Mouse (Mus musculus) megakaryocyte, adult 5-6 weeks (primary cell): ENCODE data around the gene Gm20708. TPM values are rescaled to one million over a fixed set of nuclear protein-coding genes. Genes with fewer than 3 reads are reported as not detected.

Experiments used
- ATAC-seq: 2 replicates; pipeline ENCODE4 v1.8.0; 2016; ENCODE audit warnings: mild to moderate bottlenecking, inconsistent platforms; ENCODE audit not compliant: poor library complexity, severe bottlenecking
- total RNA-seq, 2 experiments: library from RNA; stranded (forward) in 1 of 2; stranded (reverse) in 1 of 2; fragments of 153-499, 151-499 nt in 1 of 2; fragments of 221-1000, 200-1000 nt in 1 of 2; gene quantifications; 2 replicates each; pipeline versions ENCODE4 v1.2.3 to v1.2.4; 2015 to 2017

Gm20708 gene
- total RNA-seq, 2 experiments from 2014 or later = 1.1 TPM; not detected in 1

GRCm38 (mm10) chr11:117886000-117886399 is 76.5 kb downstream of the Gm20708 start:
- ATAC-seq = no peak

GRCm38 (mm10) chr11:117888168-117888852 is 78.8 kb downstream of the Gm20708 start:
- ATAC-seq = no peak

GRCm38 (mm10) chr11:117888853-117889822 is 79.7 kb downstream of the Gm20708 start:
- ATAC-seq = no peak

Other genes with a start within 250 kb of the Gm20708 start
- gene Tnrc6c, start 155.4 kb upstream of the Gm20708 start, total RNA-seq (2015) = 16.3 and 19.1 TPM in 2 replicates
- 17.9 and 20.4 TPM in 2 replicates for gene Tnrc6c, start 155.4 kb upstream of the Gm20708 start, total RNA-seq (2017)
- 8.6 and 11.7 TPM in 2 replicates for gene Tmc8, start 27.6 kb upstream of the Gm20708 start, total RNA-seq (2015)
- 4.3 and 7.4 TPM in 2 replicates for gene Tmc8, start 27.6 kb upstream of the Gm20708 start, total RNA-seq (2017)
- gene Tmc6, start 27.5 kb upstream of the Gm20708 start, total RNA-seq (2015) = 74.3 and 79.6 TPM in 2 replicates
- gene Tmc6, start 27.5 kb upstream of the Gm20708 start, total RNA-seq (2017) = 17.4 and 18.5 TPM in 2 replicates
- 0.60 TPM in 1 of 2 replicates, not detected in the other for gene 6030468B19Rik, start 12.0 kb upstream of the Gm20708 start, total RNA-seq (2015)
- gene 6030468B19Rik, start 12.0 kb upstream of the Gm20708 start, total RNA-seq (2017) = 0.53 TPM in 1 of 2 replicates, not detected in the other
- 225 and 241 TPM in 2 replicates for gene Syngr2, start within 50 bp of the Gm20708 start, total RNA-seq (2015)
- 163 and 176 TPM in 2 replicates for gene Syngr2, start within 50 bp of the Gm20708 start, total RNA-seq (2017)
- 2.4 and 3.0 TPM in 2 replicates for gene Afmid, start 16.3 kb downstream of the Gm20708 start, total RNA-seq (2015)
- 2.8 and 4.7 TPM in 2 replicates for gene Afmid, start 16.3 kb downstream of the Gm20708 start, total RNA-seq (2017)
- gene Tk1, start 16.4 kb downstream of the Gm20708 start, total RNA-seq (2015) = 126 and 127 TPM in 2 replicates
- 60.0 and 73.7 TPM in 2 replicates for gene Tk1, start 16.4 kb downstream of the Gm20708 start, total RNA-seq (2017)
- gene Birc5, start 39.6 kb downstream of the Gm20708 start, total RNA-seq (2015) = 220 and 258 TPM in 2 replicates
- gene Birc5, start 39.6 kb downstream of the Gm20708 start, total RNA-seq (2017) = 232 and 240 TPM in 2 replicates
- gene Tmem235, start 51.1 kb downstream of the Gm20708 start, total RNA-seq (2015) = not detected in 2 replicates
- not detected in 2 replicates for gene Tmem235, start 51.1 kb downstream of the Gm20708 start, total RNA-seq (2017)
- 1.4 and 1.8 TPM in 2 replicates for gene Tha1, start 63.8 kb downstream of the Gm20708 start, total RNA-seq (2015)
- 0.89 and 1.1 TPM in 2 replicates for gene Tha1, start 63.8 kb downstream of the Gm20708 start, total RNA-seq (2017)
- gene Socs3, start 160.4 kb downstream of the Gm20708 start, total RNA-seq (2015) = 2.0 and 3.1 TPM in 2 replicates
- gene Socs3, start 160.4 kb downstream of the Gm20708 start, total RNA-seq (2017) = 3.2 and 5.1 TPM in 2 replicates
- 18.7 and 22.4 TPM in 2 replicates for gene Pgs1, start 176.6 kb downstream of the Gm20708 start, total RNA-seq (2015)
- 26.7 and 27.2 TPM in 2 replicates for gene Pgs1, start 176.6 kb downstream of the Gm20708 start, total RNA-seq (2017)